Mouse (Mus musculus) MN1 (cell line): ENCODE results near the gene Gm29609.

Experiments used
- DNase-seq: peaks from one replicate; pipeline ENCODE4 v3.0.0-alpha.2; 2016; ENCODE audit warnings: low spot score

Gm29609 gene

DNA sequence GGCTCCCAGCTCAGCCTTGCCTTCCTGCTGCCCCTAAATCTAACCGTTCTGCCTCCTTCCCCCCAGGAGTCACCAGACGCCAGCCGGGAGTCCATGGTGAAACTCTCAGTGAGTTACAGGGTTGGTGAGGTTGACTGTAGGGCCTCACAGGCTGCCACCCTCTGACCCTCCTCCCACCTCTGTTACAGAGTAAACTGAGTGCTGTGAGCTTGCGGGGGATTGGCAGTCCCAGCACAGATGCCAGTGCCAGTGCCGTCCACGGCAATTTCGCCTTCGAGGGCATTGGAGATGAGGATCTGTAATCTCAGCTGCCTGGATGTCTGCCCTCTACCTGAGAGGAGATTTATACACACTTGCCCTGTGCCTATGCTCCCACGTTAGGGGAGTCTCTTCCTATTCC is 18.5 kb upstream of the Gm29609 start:
- DNase-seq = no peak

DNA sequence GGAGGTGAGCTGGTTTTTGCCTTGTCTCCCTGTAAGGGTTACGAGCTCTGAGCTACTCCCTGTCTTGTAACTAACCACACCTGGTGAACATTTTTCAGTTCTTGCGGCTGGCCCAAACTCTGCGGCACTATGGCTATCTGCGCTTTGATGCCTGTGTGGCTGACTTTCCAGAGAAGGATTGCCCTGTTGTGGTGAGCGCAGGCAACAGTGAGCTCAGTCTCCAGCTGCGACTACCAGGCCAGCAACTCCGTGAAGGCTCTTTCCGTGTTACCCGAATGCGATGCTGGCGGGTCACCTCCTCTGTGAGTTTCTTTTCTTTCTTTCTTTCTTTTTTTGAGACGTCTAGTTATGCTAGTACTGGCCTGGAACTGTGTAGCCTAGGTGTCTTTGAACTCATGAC is 17.4 kb upstream of the Gm29609 start:
- no peak for DNase-seq

DNA sequence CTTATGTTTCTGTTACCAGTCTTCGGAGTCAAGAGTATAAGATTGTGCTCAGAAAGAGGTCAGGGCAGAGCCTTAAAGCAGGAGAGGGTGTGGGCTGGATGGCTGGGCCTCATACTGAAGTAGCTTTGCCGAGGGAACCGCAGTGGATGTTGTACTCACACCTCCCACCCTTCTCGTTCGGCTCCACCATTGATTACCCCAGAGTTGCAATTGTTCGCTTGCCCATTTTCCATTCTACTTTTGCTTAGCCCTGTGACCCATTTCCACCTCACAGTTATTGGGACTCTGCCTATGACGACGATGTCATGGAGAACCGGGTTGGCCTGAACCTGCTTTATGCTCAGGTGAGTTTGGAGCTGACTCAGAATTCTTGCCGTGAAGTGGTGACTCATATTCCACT is 16.5 kb upstream of the Gm29609 start:
- no peak for DNase-seq

DNA sequence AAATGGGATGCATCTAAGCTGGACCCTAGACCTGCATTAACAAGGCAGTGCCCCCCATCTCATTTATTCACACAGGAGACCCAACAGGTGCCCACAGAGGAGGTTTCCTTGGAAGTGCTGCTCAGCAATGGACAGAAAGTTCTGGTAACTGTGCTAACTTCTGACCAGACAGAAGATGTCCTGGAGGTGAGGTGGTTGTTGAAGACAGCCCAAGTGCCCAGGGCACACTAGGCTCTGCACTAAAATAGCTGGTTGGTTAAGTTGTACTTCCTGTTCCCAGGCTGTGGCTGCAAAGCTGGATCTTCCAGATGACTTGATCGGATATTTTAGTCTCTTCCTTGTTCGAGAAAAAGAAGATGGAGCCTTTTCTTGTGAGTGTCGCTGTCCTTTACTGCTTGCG is 16.0 kb upstream of the Gm29609 start:
- no peak for DNase-seq

DNA sequence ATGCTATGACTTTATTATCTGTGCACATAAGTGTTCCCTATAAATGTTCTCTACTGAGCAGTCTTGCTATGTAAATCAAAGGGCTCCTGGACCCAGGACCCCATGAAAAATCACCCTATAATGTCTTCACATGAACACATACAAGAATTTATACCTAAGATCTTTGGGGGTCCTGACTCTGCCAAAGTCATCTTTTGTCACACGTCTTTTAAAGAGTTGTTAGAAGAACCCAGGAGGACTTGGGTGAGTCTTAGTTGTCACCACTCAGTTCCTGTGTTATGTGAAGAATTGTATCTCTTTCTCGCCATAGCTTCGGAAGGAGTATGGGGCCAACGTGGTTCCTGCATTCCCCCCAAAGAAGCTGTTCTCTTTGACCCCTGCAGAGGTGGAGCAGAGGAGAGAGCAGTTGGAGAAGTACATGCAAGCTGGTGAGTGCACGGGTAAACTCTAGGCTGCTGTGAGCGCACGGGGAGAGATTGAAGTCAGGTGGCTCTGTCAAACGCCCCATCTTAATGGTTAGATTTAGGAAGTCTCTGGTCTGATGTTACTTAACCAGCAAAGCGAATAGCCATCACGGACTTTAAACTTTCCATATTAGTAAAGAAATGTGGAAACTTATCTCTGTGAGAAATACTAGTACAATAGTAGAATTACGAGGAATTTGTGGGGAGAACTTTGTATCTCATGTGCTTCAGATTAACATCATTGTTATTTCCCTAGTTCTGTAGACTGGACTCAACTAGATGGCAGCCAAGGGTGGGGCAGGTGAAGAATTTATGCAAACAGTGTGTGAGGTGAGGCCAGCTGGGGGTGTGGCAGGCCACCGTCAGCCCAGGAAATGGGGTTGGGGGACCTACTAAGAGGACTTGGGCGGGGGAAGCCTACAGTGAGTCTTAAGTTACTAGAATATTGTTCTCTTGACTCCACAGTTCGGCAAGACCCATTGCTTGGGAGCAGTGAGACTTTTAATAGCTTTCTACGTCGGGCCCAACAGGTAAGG is 15.1 kb upstream of the Gm29609 start:
- DNase-seq = no peak

DNA sequence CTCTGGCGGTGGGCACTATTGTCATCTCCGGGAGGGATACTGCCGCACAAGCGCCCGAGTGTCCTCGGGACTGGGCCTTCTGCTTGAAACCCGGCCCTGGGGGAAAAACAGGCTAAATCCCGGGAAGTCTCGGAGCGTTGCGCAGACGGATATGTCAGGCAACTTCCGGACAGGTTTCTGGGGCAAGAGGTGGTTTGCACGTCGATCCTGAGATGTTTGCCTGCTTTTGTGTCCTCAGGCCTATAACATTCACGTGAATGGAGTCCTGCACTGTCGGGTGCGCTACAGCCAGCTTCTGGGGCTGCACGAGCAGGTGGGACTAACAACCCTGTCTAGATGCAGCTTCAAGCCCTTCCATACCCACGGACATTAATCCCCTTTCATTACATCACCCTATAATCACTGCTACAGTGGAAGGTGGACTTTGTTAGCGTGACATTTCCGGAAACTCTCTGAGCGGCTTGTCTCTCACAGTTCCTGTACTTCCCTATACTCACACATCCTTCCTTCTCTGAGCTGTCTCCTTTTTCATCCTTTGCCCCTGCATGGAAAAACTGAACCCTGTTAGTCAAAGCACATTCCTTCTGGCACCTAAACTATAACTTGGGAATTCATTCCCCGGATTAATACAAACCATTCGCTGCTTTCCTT is 14.0 kb upstream of the Gm29609 start:
- peak; percentile 64 for DNase-seq

DNA sequence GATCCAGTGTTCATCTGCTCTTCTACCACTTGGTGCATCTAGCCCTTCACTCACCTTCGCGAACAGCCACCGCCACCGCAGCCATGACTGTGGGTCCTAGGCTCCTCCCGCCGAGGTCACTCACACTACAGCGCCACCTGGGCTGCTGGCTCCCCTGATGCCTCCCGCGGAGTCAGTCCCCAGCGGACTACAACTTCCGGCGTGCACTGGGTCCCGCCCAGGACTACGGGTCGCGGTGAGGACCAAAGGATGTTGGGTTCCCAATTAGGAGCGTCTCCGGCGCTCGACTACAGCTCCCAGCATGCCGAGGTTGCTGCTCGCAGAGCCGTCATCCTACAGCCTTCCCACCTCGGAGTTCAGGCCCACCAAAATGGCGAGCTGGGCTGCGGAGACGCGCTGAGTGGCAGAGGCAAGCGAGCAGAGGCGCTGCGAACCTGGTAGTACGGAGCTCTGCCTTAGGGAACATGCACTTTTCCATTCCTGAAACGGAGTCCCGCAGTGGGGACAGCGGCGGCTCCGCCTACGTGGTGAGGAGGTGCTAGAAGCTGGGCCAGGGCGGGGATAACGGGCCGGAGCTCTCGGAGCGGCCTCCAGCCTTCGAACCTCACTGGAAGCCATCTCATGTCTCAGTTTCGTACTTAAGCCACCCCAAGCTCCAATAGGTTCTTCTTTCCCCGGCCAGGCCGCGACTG is 13.4 kb upstream of the Gm29609 start, which contains the start of the genes Snx17 and Eif2b4:
Gene Snx17, plus strand, starts transcription at position 289 of the 692 bp plus-strand sequence.
Gene Eif2b4, minus strand, starts transcription at position 492 of the 692 bp plus-strand sequence.
- peak; percentile 99 for DNase-seq

DNA sequence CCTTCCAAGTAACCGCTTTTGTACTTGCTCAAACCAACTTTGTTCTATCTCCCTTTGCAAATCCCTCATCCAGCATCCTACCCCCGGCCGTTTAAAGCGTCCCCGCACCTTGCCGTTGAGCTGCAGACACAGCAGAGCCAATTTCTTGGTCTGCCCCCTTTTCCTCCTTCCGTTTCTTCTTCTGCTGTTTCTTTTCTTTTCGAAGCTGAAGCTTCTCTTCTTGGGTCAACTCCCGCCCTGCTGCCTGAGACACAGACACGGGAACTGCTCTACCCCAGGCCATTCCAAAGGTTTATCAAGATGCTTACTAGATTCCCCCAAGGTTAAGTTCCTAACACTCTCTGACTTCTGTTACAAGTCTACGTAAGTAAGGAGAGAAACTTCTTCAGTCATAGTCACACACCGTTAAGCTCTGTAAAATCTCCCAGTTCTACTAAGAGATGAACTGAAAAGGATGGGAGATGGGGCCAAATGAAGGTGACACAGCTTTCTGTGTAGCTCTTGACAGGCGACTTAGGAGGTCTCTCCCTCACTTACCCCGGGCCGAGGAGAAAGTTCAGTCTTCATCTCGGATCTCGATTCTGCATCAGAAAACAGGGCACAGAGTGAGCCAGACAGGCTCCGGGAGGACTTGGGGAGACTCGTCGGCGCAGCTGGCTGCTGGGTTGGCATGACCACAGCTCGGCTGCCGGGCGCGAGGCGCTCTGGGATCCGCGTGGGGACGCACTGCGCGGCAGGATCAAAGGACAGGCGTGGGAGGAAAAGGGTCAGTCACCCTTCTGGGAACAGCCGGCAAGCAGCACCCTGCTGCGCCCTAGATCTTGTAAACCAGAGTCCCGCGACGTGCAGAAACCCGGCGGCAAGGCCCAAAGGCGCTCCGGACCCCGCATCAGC is 12.6 kb upstream of the Gm29609 start:
- DNase-seq = peak; percentile 82

DNA sequence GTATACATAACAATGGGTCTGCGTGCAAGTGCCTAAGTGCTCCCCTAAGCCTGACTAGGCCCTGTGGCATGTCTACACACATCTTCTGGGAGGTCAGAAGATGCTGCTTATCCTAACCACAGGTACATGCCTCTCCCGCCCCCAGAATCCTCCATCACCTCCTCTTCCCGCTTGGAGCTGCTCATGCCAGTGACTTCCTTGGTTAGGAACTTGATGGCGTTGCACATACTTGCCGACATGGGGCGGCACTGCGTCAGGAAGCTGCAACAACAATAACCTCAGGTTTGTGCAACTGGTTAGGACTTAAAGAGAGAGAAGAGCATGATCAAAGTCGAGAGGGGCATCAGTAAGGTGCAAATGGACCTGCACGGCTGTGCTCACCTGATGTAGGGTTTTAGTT is 10.5 kb upstream of the Gm29609 start:
- no peak for DNase-seq

DNA sequence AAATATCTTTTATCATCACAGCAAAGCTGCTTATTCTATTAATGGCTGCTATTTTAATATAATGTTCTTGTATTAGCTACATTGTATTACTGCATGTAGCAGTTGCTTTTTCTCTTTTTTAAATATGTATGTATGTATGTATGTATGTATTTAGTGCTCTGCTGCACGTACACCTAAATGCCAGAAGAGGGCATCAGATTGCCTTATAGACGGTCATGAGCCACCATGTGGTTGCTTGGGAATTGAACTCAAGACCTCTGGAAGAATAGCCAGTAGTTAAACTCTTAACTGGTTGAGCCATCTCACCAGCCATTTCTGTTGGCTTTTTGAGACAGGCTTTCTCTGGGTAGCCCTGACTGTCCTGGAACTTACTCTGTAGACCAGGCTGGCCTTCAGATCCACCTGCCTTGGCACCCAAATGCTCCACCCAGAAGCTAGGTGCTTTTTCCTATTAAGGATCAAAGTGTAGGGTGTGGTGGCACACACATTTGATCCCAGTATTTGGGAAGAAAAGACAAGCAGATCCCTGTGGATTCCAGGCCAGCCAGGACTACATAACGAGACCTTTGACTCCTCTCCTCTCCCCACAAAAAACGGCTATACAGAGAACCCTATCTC is 8.6 kb upstream of the Gm29609 start:
- DNase-seq = no peak

DNA sequence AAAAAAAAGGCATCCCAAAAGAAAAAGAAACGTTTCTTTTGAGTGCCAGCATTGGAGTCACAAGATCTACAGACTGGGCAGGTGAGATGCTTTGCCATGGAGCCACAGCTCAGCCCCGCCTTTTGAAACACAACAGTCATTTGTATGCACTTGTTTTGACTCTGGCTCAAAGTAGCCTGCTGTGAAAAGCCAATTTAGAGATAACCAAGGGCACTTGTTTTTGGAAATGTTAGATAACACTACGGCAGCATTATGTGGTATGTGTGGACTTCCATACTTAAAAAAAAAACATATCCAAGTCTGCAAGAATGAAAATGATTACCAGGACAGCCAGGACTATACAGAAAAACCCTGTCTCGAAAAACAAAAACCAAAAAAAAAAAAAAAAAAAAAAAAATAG is 4.0 kb upstream of the Gm29609 start:
- DNase-seq = no peak

DNA sequence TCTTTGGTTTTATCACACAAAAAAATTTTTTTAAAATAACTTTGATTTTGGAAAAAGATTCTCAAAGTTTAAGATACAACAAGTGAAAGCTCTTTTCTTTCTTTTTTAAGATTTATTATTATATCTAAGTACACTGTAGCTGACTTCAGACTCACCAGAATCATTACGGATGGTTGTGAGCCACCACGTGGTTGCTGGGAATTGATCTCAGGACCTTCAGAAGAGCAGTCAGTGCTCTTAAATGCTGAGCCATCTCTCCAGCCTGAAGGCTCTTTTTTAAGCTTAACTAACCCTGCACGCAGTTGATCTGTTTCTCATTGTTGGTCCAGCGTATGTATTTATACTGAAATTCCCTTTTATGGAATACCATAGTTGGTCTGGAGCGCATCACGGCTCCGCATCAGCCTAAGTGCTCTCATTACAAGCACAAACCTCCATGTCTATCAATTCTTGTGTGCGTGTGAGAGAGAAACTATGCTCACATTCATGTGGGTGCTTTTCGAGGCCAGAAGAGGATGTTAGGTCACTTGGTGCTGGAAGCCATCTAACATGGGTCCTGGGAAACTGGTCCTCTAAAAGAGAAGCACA is 1.6 kb upstream of the Gm29609 start:
- no peak for DNase-seq

DNA sequence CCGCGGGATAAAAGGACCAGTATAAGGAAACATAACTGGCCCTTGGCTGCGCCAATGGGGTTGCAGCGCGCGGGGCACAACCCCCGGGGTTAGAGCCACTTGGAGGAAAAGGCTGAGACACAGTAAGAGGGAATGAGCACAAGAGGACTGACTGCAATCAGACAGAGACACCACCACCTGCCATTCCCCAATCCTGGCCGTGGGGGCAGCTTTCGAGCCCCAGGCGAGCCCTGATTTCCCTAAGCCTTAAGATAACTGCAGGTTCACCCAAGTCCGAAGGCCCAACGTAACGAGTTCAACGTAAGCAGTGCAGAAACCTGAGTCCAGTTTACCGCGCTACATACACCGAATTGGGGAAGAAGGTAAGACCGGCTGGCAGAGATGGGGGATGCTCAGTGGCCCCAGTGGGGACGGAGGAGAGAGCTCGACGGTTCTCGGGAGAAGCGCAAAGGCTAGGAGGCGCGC is 378 bp downstream of the Gm29609 start:
- DNase-seq = peak; percentile 69

DNA sequence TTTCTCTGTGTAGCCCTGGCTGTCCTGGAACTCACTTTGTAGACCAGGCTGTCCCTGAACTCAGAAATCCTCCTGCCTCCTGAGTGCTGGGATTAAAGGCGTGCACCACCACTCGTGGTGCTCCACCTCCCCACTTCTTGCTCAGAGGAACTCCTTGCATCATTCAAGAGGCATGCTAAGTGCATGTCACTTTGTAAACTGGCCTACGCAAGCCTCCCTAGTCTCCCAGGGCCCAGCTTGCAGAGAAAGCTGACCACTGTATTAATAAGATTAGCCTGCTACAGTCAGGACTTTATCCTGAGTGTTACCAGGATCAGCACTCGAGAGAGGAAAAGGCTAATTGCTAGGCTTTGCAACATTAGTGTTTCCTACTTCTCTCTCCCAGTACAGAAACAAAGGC is 11.1 kb downstream of the Gm29609 start:
- peak; percentile 70 for DNase-seq

DNA sequence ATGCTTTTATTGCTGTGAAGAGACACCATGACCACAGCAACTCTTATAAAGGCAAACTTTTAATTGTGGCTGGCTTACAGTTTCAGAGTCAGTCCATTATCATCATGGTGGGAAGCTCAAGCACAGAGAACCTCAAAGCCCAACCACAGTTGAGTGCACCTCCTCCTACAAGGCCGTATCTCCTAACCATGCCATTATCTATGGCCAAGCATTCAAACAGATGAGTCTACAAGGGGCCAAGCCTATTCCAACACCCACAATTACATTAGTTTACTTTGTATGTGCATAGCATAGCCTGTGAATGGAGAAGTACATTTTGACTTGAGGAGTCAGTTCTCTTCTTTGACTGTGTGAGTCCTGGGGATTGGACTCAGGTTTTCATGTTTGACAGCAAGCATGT is 14.8 kb downstream of the Gm29609 start:
- DNase-seq = no peak

DNA sequence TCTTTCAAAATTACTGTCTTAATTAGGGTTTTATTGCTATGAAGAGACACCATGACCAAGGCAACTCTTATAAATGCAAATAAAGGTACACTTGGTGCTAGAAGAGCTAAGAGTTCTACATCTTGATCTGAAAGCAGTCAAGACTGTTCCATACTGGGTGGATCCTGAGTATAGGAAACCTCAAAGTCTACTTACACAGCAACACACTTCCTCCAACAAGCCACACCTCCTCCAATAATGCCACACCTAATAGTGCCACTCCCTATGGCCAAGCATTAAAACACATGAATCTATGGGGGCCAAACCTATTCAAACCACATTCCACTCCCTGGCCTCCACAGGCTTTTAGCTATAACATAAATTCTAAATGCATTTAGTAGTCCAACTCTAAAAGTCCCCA is 17.2 kb downstream of the Gm29609 start:
- DNase-seq = no peak

DNA sequence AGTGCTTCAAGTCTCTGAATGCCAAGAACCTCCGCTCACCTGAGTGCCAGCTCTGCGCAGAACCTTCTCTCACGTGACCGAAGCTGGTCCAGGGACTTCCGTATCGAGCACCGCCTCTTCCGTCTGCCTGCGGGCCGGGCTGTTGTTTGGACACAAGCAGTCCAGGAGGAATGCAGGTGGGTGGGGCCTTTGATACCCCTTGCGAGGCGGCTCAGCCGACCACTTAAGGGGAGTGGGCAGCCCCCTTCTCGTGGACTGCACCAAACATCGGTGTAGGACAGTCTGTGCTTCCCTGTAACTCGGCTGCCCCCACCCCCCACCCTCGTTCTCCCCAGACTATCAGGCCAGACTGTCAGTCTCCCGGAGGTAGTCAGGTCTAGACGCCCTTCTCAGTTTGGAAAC is 25.6 kb downstream of the Gm29609 start, which contains the start of gene Mpv17:
Gene Mpv17, minus strand, starts transcription at position 100 of the 402 bp plus-strand sequence.
- DNase-seq = peak; percentile 83

DNA sequence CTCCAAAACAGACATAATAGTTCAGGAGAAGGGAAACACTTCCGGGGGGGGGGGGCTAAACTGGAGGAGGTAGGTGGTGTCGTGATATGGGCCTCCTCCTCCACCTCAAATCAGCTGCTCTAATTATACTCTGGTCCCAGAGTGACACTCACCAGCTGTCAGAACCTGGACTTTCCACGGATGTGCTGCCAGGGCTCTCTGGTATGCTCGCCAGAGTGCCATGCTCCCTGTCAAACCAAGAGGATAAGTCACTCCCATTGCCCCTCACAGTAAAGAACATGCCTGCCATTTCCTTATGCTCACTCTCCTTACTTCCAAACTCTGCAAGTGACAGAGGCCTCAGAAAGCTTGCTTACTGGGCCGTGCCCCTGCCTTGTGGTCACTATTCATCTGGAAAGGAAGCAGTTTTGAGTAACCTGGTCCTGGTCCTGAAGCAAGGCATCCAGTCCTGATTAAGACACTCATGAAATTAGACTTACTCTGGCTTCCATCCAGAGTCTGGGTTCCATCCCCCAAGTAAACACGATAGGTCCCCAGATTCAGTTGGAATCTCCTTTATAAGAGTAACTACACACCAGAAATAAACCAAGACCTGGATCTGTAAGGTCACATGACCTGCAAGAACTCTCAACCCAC is 26.1 kb downstream of the Gm29609 start:
- no peak for DNase-seq

DNA sequence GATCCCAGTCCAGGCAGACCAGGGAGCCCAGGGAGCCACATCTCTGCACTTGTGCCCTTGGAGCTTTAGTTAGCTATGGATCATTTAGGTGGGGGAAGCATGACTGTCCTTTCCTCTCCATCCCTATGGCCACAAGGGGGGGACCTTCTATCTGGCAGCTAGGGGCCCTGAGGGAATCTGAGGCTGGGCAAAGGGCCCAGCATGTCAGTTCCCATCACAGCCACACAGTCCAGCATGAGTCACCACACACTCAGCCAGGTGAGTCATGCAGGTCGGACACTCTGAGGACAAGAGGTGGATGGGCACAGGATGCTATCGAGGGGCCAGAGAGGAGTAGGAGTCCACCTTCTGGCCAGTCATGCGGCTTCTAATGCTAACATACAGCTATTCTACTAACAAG is 28.0 kb downstream of the Gm29609 start:
- DNase-seq = peak; percentile 81

DNA sequence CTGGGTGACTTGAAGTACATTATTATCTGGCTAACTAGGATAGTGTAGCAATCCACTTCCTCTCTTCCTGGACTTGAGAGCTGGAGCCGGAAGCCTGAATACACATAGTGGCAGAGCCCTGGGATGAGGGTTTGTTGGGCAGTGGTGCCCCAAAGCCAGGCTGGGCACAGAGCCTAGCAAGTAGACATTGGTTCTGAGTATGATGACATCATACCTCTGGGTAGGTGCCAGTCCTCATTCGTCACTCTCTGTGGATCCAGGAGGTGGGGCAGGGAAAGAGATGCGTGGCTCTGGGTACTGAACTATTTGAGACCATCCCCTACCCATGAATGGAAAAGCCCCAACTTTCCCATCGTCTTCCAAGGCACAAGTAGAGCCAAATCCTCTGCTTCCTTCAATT is 29.9 kb downstream of the Gm29609 start:
- peak; percentile 20 for DNase-seq
